Mouse (Mus musculus) liver, embryonic 14.5 days (tissue): ENCODE results near the gene Crim1.

Experiments used
- CTCF ChIP-seq: IDR thresholded peaks from 2 replicates; pipeline ENCODE4 v1.5.1; 2016; ENCODE audit warnings: antibody characterized with exemption, low read depth, control low read depth
- EP300 ChIP-seq: IDR thresholded peaks from 2 replicates; pipeline ENCODE4 v1.6.1; 2016; ENCODE audit warnings: antibody characterized with exemption, low read depth

- no peak for TF ChIP-seq CTCF
- TF ChIP-seq EP300 = no peak
These were observed 48.4 kb upstream of the Crim1 start for GRCm38 (mm10) chr17:78151479-78152282.
